Mouse (Mus musculus) heart, postnatal 14 days (tissue): ENCODE results near the gene Inhbe. TPM values are rescaled to one million over a fixed set of nuclear protein-coding genes. Genes with fewer than 3 reads are reported as not detected.

Source experiments
- DNase-seq, 2 experiments: peaks; one replicate each; pipeline ENCODE4 v3.0.0; 2021 to 2022
- intact Hi-C: fragments of 180-260 bp; cut with DNase I; formaldehyde crosslinking; loops from one replicate; pipeline ENCODE4 v1.15.1; 2025
- long read RNA-seq, 2 experiments: library from polyadenylated mRNA; stranded (forward); transcript quantifications; one replicate each; pipeline ENCODE4 v2.0.0; 2021
- total RNA-seq, 2 experiments: library from RNA; stranded (reverse); gene quantifications; 2 replicates each; pipeline ENCODE4 v1.2.3; 2021

Gene Inhbe
- not detected for total RNA-seq
- long read RNA-seq, experiment 1 = 0 reads
- long read RNA-seq, experiment 2 = 0 reads

DNA sequence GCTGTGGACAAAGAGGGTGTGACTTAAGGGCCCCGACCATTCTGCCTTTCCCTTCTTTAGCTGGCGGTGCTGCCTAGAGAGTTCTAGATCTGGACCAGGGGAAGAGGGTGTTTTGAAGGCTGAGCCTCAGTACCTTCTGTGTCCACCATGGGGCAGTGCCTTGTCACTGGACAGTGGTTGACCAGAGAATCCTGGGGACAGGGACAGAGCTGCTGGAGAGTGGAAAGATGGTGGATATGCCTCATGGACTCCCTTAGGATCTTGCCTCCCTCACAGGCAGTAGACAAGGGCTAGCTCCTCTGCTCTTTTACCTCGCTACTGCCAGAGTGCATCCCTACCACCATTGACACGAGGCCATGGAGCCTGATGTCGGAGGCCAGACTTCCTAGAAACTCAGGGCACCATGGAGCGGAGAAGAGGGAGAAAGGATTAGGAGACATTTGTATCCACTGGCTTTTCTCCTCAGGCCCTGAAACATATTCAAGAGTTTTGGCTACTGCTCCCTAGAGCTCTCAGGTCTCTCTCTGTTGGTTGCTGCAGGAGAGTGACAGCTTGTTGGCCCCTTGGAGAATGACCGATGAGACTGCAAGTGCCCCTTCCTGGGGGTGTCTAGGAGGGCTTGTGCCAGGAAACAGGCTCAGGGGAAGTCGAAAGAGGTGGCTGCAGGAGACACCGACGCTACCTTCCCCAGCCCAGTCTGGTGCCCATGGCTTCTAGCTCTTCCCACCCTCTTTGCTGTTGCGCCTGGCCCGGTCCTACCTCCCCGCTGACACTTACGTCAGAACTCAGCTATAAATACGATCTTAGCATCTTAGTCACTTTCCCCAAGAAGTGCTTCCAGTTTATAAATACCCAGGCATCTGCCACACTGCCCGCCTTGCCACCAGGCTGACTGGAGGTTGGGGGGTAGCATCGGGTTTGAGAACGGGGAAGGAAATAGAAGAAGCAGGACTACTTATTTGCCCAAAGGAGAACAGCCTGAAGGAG is at the start of gene Inhbe:
Gene Inhbe, minus strand, starts transcription at position 503 of the 987 bp plus-strand sequence.
- intact Hi-C loops = loop anchor here (5.0 kb wide), 2 partner anchors 83 to 108 kb away; no protein-coding TSS in a partner anchor
- peak in 1 of 2 experiments; percentile 40 for DNase-seq

DNA sequence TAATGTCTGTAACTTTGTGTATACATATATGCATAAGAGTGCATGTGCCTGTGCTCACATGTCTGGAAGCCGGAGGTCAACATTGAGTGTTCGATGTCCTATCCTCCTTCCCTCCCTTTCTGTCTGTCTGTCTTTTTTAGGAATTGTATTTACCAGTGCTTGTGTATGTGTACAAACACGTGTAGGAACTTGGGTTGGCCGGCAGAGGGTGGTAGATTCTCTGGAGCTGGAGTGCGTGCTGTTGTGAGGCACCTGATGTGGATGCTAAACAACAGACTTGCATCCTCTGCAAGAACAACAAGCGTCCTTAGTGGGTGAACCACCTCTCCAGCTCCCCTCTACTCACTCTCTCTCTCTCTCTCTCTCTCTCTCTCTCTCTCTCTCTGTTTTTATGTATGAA is 37.6 kb upstream of the Inhbe start:
- intact Hi-C loops = no loop called here
- no peak for DNase-seq

DNA sequence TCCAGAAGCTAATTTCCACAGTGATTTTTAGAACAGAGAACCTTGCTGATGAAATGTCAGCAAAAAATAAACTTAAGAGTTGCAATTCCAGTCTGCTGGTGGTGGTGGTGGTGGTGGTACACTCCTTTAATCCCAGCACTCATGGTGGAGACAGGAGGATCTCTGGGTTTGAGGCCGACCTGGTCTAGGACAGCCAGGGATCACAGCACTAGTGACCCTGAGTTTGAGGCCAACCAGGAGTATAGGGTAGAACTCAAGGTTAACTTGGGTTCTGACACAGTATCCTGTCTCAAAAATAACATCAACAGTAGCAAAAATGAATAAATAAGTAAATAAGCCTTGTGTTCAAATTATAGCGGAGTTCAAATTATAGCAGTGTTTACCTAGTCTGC is 27.5 kb upstream of the Inhbe start:
- DNase-seq = no peak
- intact Hi-C loops = loop anchor here (5.0 kb wide), 1 partner anchor 41 kb away; no protein-coding TSS in a partner anchor

DNA sequence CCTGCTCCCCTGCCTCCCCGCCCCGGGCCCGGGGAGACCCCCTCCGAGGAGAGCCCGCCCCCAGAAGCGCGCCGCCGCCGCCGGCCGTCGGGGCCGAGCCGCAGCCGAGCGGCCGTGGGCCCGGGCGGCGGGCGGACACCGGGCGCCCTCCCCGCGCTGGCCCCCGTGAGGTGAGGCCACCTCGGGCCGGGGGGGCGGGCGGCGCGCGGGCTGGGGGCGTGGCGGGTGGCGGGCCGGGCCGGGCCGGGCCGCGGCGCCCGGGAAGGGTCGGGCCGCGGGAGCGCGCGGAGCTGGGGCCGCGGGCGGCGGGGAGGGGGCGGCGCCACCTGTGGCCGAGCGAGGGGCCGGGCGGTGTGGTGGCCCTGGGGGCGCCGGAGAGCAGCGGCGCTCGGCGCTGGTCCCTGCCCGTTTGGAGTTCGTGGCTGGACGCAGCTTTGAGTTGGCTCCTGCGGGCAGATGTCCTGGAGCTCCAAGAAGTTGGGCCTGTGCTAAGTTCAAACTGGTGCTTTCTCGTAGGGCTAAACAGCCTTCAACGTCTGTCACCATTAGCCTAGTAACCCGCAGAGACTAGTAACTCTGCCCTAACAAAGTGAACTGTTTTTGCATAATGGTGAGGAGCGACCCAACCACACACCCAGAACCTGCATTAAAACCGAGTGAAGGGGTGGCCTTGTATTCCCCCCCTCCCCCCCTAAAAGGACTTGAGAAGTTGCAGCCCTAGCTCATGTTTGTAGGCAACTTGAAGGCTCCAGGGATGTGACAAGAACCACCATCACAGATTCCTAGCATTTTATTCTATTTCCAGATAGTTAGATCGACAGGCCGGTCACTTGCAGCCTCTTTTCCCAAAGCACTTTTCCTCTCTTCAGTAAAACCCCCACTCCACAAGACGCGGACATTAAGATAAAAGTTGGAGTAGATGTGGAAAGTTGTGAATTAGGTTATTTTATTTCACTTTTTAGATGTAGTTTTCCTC is 26.8 kb upstream of the Inhbe start:
- peak; percentile 79 to 85 for DNase-seq
- intact Hi-C loops = loop anchor here (5.0 kb wide), 1 partner anchor 41 kb away; no protein-coding TSS in a partner anchor

DNA sequence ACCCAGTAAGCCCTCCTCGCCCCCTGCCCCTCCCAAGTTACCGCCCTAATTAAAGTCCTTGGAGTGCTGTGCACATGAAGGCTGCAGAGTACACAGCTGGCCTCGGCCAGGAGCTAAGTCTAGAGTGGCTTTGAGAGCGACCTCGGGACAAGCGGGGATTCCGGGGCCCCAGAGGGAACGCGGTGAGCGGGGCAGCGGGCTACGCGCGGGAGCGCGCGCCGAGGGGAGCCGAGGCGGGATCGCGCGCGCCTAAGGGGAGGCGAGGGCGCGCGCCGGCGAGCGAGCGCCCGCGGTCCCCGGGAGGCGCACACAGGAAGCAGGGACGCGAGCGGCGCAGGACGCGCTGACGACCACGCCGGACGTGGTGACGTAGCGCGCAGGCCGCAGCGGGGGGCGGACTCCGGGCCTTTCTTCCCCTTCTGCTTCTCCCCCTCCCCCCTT is 26.1 kb upstream of the Inhbe start, which contains the start of gene R3hdm2:
Gene R3hdm2, plus strand, starts transcription at position 77 of the 441 bp plus-strand sequence.
- intact Hi-C loops = loop anchor here (5.0 kb wide), 1 partner anchor 42 kb away; no protein-coding TSS in a partner anchor
- DNase-seq = peak; percentile 94 to 96

DNA sequence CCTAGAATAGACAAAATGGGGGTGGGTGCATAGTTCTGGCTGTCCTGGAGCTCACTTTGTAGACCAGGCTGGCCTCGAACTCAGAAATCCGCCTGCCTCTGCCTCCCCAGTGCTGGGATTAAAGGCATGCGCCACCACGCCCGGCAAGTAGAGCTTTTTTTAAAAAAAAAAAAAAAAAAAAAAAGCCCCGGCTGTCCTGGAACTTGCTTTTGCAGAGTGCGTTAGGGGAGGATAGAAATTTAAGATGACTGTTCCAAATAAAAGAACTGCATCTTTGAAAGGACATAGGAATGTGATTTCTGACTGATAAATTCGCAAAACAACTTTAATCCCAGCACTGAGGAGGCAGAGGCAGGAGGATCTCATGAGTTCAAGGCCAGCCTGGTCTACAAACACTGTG is 25.4 kb upstream of the Inhbe start:
- intact Hi-C loops = loop anchor here (5.0 kb wide), 1 partner anchor 43 kb away; no protein-coding TSS in a partner anchor
- no peak for DNase-seq

DNA sequence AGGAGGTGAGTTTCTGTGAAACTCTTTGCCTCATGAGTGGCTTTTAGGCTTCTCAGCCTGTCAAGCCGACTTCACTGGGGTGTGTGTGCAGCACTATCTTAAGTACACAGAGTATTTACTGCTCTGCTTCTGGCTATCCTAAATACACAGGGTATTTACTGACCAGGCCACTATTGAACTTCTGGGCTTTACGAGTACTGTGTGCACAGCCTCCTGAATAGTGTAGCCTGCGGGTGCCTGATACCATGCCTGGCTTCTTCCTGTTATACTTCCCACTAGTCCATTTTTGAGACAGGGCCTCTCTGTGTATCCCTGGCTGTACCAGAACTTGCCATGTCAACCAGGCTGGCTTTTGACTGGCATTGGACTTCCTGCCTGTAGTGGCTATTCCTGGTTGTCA is 23.5 kb upstream of the Inhbe start:
- DNase-seq = no peak
- intact Hi-C loops = no loop called here

DNA sequence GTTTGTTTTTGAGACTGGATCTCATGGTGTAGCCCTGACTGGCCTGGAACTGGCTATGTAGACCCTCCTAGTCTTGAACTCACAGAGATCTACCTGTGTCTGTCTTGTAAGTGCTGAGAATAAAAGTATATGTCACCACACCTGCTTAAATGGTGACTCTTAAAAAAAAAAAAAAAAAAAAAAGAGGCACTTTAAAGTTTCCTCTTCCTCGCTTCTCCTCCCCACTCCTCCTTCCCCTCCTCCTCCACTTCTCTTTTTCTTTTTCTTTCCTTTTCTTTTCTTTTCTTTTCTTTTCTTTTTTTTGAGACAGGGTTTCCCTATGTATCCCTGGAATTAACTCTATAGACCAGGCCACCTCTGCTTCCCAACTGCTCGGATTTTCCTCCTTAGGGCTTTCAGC is 16.8 kb upstream of the Inhbe start:
- intact Hi-C loops = no loop called here
- no peak for DNase-seq

DNA sequence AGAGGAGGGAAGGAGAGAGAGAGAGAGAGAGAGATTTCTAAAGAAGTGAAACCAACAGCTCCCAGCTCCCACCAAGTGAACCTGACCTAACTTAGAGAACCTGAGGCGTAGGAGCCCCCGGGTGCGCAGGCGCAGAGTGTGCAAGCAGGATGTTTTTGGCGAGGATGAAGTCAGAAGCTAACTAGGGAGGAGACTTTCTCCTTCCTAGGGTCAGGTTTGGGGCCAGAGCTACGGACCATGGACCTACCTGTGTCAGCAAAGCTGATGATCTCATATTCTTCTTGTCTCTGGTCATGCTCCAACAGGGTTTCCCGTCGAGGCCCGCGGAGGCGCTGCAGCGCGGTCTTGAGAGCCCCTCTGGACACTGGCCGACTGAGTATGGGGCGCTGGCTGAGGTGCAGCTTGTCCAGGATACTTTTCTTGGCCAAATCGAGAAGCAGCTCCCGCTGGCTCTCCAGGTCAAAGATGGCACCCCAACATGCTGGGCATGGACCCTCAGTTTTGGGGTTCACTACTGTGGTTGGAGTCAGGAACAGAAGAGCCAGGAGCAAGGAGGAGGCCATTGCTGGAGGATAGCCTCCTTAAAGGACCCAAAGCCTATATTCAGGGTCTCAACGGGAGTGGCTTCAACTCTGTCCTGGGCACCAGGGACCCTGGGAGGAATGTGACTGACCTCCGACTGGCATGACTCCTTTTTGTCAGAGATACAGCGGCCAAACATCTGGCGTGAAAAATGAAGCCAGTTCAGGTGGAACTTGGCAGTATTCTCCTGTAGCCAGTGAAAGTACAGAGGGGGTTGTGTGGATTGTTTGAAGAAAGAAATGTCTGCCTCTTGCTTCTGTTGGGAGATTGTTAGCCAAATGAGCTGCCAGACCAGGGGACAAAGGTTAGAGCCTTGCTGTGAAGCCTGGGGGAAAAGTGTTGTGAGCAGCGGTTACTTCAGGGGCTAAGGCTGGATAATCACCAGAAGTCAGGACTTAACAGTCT is 15.9 kb upstream of the Inhbe start, which contains the start of gene Inhbc:
Gene Inhbc, minus strand, starts transcription at position 598 of the 987 bp plus-strand sequence.
- intact Hi-C loops = no loop called here
- no peak for DNase-seq

DNA sequence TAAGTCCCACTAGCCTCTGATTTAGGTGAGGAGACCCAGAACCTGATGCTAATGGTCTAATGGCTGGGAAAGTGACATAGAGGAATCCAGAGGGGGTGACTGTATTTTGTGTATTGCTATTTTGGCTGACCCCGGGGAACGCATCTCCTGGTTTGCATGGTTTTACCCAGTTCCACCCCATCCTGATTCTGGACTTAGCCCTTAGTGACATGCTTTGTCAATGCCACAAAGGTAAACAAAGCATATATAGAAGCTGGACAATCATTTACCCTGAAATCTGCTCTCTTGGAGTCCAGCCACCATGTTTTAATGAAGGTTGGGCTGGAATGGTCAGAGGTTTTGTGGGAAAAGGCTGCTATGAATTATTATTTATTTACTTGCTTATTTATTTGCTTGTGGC is 14.1 kb upstream of the Inhbe start:
- DNase-seq = no peak
- intact Hi-C loops = no loop called here

DNA sequence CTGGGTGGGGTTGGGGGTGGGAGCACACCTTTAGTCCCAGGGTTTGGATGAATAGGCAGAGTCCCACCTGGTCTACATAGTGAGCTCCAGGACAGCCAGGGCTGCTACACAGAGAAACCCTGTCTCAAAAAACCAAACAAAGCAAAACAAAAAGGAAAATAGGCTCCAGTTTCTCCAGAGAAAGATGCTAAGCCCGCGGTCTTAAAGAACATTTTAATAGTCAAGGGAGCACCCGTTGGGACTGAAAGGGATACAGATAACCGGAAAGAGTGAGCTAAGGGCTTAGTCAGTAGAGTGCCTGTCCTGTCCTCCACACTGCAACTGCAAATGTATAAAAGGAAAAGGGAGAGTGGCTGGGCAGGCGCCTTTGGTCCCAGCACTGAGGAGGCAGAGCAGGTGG is 12.9 kb upstream of the Inhbe start:
- no peak for DNase-seq
- intact Hi-C loops = no loop called here

DNA sequence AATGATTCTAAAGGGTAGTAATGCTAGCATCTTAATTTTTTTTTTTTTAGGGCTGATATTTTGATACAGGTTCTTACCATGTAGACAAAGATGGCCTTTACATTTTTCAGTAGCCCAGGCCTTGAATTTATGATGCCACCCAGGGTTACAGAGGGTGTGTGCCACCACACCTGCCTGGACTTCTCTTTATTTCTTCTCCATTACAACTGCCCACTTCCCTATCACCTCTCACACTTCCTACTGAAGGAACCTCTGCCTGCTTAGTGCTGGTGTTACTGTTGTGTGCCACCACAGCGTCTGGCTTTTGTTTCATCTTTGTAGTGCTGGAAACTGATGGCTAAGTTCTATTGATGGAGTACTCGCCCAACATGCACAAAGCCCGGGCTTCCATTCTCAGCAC is 6.5 kb upstream of the Inhbe start:
- DNase-seq = no peak
- intact Hi-C loops = no loop called here

DNA sequence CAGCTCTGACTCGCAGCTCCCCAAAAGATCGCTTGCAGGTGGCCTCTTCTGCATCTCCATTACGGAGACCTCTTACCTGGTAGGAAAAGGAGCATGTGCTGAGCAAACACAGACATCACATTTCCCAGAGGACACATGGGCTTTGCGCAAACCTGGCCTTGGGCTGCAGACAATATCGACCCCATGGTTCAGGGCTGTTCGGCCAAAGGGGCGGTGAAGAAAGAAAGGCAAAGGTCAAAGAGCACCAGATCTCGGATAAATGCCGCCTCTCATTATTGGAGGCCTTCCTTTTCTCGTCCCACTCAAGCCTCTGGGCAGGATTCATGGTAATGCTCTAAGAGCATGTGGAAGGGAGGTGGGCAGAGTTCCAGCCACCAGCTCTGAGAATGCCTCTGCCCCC is 1.1 kb upstream of the Inhbe start:
- no peak for DNase-seq
- intact Hi-C loops = no loop called here

DNA sequence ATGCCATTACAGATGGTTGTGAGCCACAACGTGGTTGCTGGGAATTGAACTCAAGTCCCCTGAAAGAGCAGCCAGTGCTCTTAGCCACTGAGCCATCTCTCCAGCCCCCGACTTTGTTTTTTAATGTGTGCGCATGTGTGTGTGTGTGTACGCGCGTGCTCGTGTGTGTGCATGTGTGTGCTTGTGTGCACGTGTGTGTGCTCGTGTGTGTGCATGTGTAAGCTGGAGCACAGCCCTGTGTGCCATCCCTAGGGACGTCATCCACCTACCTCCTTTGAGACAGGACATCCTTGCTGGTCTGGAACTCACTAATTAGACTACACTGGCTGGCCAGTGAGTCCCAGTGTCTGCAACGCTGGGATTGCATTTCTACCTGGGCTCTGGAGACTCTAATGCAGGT is 1.4 kb downstream of the Inhbe start:
- intact Hi-C loops = loop anchor here (5.0 kb wide), 2 partner anchors 85 to 110 kb away; no protein-coding TSS in a partner anchor
- DNase-seq = no peak

DNA sequence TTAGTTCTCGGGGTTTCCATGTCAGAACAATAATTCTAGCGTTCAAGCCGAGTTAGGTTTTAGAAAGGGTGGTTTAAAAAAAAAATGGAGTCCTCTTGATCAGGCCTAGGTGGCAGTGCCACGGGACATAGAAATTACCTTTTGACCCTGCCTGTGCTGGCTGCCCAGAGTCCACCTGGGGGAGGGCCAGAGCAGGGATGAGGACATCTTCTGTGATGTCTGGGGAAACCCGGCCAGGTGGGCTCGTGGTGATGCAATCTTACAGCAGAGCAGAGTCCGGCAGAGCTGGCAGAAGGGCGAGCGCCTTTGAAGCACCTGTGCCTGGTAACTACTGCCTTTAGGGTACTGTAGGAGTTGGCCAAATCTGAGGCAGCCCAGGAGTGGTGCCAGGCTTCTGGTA is 2.0 kb downstream of the Inhbe start:
- intact Hi-C loops = loop anchor here (5.0 kb wide), 2 partner anchors 85 to 110 kb away; no protein-coding TSS in a partner anchor
- no peak for DNase-seq

DNA sequence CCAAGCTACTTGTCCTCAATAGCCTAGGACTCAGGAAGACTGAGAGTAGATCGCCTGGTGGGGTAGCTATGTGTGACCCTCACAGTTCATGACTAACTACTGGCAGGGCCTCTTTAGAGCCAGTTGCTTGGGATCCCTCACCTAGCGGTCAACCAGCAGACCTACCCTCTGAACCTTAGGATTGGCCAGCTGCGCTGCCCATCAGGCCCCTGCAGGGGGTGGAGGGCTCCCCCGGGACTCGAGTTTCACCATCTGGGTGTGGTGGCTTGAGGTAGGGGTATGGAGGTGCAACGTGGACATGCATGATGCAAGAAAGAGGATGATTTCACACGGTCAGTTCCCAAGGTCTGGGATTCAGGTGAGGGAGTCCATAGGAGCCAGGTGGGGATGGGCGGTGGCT is 2.5 kb downstream of the Inhbe start:
- no peak for DNase-seq
- intact Hi-C loops = loop anchor here (5.0 kb wide), 2 partner anchors 86 to 111 kb away; no protein-coding TSS in a partner anchor

DNA sequence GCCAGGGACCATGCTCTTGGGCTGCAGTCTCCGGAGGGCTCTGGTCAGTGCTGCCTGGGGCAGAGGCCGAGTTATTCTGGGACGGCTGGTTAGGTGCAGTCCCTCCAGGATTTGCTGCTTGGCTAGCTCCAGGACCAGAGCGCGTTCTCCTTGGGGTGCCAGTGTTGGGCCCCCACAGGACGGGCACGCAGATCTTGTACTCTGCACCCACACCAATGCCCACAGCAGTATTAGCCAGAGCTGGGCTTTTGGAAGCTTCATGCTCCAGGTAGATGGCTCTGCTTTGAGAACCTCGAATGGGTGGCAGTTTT is 3.0 kb downstream of the Inhbe start:
- no peak for DNase-seq
- intact Hi-C loops = loop anchor here (5.0 kb wide), 2 partner anchors 86 to 111 kb away; no protein-coding TSS in a partner anchor

DNA sequence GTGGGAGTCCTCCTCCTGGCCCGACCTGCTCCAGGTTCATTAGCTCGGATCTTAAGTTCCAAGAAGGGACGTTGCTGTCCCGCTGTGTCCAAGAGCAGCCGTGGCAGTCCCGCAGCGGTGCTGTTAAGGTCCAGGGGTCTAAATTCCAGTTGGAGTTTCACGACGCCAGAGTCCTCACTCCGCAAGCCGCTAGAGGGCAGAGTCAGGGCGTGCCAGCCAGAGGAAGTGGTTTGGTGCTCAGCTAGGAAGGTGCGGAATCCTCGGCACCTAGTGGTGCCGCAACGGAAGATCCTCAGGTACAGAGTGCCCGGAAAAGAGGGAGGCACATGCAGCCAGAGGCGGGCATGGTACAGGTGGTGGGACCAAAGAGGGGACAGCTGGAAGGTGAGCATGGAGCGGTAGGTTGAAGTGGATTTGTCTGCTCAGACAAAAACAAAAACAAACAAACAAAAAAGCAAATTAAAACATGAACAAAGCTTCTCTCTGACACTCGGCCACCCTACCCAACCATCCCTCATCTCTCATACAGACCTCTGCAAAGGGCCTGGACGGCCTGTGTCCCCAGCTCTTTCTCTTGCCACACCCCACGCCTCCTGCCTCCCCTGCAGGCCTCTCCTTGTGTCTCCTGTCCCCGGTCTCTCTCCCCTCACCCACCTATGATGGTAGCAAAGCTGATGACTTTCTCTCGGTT is 3.5 kb downstream of the Inhbe start:
- intact Hi-C loops = loop anchor here (5.0 kb wide), 2 partner anchors 87 to 112 kb away; no protein-coding TSS in a partner anchor
- DNase-seq = peak; percentile 70 to 79
